Mouse (Mus musculus) heart, adult 2 months (tissue): ENCODE results near the gene Aif1l.

Experiments
- EP300 ChIP-seq: fragments of 200-500 bp; IDR thresholded peaks from 2 replicates; pipeline ENCODE4 v1.6.1; 2011; ENCODE audit warnings: low read depth, low read length, control low read depth; ENCODE audit not compliant: insufficient read depth
- POLR2A ChIP-seq: fragments of 200-500 bp; IDR thresholded peaks from 2 replicates; pipeline ENCODE4 v1.6.1; 2011; ENCODE audit warnings: mild to moderate bottlenecking, low read depth, low read length, control low read depth; ENCODE audit not compliant: insufficient read depth

- TF ChIP-seq POLR2A = no peak
- no peak for TF ChIP-seq EP300
Observed at GRCm38 (mm10) chr2:31938298-31938697, 11.6 kb upstream of the Aif1l start.
